Mouse (Mus musculus): ENCODE results near the gene Dcps. TPM values are rescaled to one million over a fixed set of nuclear protein-coding genes. Genes with fewer than 3 reads are reported as not detected.

Gene Dcps
- polyA plus RNA-seq, 1 experiment = 27.0 TPM

DNA sequence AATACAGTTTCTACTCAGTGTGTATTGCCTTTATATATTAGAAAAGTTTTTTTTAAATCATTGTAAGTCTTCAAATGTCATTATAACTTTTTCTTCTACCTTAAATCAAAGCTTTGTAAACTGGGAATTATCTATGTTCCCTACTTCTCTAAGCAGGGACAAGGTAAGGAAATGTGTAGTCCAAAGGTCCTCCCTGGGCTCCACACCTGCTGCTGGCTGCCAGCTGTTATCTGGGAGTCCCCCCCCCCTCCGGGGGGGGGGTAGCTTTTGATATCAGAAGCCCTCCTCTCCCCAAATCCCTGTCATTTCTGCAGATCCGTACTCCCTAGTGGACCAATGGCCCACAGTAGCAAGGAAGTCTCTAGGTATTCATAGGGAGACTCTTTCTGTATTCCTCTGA lies 70.4 kb downstream of the Dcps start:
- H3K4me1 ChIP-seq (ENCODE audit: control insufficient read depth, insufficient read depth, insufficient read length) = peaks cover 18% of the 10 kb centered on the region
- DNase-seq (ENCODE audit: low read depth in 1 of 2, low spot score in 2 of 2) = no peak
- no peaks in the 10 kb centered on the region for H3K36me3 ChIP-seq (ENCODE audit: control insufficient read depth, insufficient read depth, low read length)
- H3K27me3 ChIP-seq (ENCODE audit: control insufficient read depth, insufficient read depth, low read length) = no peaks in the 10 kb centered on the region
- 75% methylated on average over 2 of the region's 2 CpGs for whole genome bisulfite sequencing
- no peak overlapping the region for H3K27ac ChIP-seq (ENCODE audit: insufficient read depth, low read length)
- H3K4me3 ChIP-seq (ENCODE audit: extremely low read depth, insufficient read depth, insufficient read length) = no peak overlapping the region
- no peak for TF ChIP-seq POLR2A (IDR thresholded peaks at IDR 0.05; ENCODE audit: low read depth, low read length)
- no peak for TF ChIP-seq CTCF (IDR thresholded peaks at IDR 0.05; ENCODE audit: extremely low read depth, insufficient read depth, insufficient read length, insufficient replicate concordance)

DNA sequence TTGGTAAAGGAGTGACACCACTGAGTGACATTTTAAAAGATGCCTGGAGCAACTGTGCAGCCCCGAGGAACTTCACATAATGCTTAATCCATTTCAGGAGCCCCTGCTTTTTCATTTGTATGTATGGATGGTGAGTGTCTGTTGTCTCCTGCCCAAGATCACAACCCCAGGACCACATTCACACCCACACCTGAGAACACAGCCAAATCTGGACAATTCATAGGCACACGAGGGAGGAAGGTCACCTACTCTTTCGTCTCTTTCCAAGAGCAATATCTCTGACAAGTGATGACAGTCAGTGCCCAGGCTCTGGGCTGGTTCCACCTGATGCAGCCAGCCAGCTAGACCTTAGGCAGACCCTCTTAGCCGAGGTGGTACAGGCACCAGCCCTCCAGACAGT lies 71.2 kb downstream of the Dcps start:
- Histone ChIP-seq H3K4me1 (ENCODE audit: control insufficient read depth, insufficient read depth, insufficient read length) (peaks cover 18% of the 10 kb centered on the region), H3K27me3 (ENCODE audit: control insufficient read depth, insufficient read depth, low read length) (no peaks in the 10 kb centered on the region), H3K4me3 (ENCODE audit: extremely low read depth, insufficient read depth, insufficient read length) (no peak overlapping the region), H3K36me3 (ENCODE audit: control insufficient read depth, insufficient read depth, low read length) (no peaks in the 10 kb centered on the region), H3K27ac (ENCODE audit: insufficient read depth, low read length) (no peak overlapping the region)
- TF ChIP-seq CTCF (IDR thresholded peaks at IDR 0.05; ENCODE audit: extremely low read depth, insufficient read depth, insufficient read length, insufficient replicate concordance) (no peak), POLR2A (IDR thresholded peaks at IDR 0.05; ENCODE audit: low read depth, low read length) (no peak)
- 92% methylated on average over 4 of the region's 4 CpGs for WGBS
- no peak for DNase-seq (ENCODE audit: low read depth in 1 of 2, low spot score in 2 of 2)

DNA sequence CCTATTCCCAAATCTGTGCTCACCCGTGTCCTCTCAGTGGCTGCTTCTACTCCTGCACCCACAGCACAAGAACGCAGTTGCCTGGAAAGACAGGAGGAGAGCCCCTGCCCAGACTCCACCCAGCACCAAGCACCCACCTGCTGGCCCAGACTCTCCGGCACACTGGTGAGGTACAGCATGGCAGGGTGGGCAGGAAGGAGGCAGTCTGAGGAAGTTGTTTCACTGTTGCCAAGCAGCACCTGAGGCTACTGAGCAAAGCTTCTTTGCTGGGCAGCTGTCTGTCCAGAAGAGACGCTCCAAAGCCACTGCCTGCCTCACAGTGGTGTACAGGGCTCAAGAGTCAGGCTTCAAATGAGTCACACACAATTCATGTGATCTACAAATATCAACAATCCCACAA lies 77.1 kb downstream of the Dcps start:
- TF ChIP-seq POLR2A (IDR thresholded peaks at IDR 0.05; ENCODE audit: low read depth, low read length) (no peak), CTCF (IDR thresholded peaks at IDR 0.05; ENCODE audit: extremely low read depth, insufficient read depth, insufficient read length, insufficient replicate concordance) (no peak)
- no peak for DNase-seq (ENCODE audit: low read depth in 1 of 2, low spot score in 2 of 2)
- no peak overlapping the region; the same call in 1 of the 2 replicates for H3K27ac ChIP-seq (ENCODE audit: insufficient read depth, low read length)
- no peaks in the 10 kb centered on the region for H3K36me3 ChIP-seq (ENCODE audit: control insufficient read depth, insufficient read depth, low read length)
- H3K27me3 ChIP-seq (ENCODE audit: control insufficient read depth, insufficient read depth, low read length) = no peaks in the 10 kb centered on the region
- peaks cover 6% of the 10 kb centered on the region for H3K4me1 ChIP-seq (ENCODE audit: control insufficient read depth, insufficient read depth, insufficient read length)
- no peak overlapping the region; the same call in 1 of the 2 replicates for H3K4me3 ChIP-seq (ENCODE audit: extremely low read depth, insufficient read depth, insufficient read length)
- WGBS = 68% methylated on average over 4 of the region's 4 CpGs

DNA sequence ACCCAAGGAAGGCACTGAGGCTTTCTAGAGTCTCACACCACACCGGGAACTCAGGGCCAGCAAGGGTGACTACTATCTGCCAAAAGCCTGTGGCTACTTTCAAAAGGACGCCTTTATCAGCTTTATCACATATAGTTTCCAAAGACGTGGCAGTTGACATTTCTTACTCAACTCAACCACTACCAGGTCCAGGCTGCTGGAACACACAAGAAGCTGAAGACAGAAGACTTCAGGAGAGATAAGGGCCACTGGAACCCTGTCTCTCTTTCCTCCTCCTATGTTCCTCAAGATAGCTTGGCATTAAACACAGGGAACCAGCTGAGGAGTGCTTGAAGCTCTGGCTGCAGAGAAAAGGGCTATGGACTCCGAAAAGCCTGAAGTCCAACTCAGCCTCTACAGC lies 78.0 kb downstream of the Dcps start:
- no peak for TF ChIP-seq POLR2A (IDR thresholded peaks at IDR 0.05; ENCODE audit: low read depth, low read length)
- TF ChIP-seq CTCF (IDR thresholded peaks at IDR 0.05; ENCODE audit: extremely low read depth, insufficient read depth, insufficient read length, insufficient replicate concordance) = no peak
- 81% methylated on average over 4 of the region's 4 CpGs for WGBS
- Histone ChIP-seq H3K36me3 (ENCODE audit: control insufficient read depth, insufficient read depth, low read length) (no peaks in the 10 kb centered on the region), H3K27me3 (ENCODE audit: control insufficient read depth, insufficient read depth, low read length) (no peaks in the 10 kb centered on the region), H3K4me3 (ENCODE audit: extremely low read depth, insufficient read depth, insufficient read length) (no peak overlapping the region), H3K27ac (ENCODE audit: insufficient read depth, low read length) (no peak overlapping the region), H3K4me1 (ENCODE audit: control insufficient read depth, insufficient read depth, insufficient read length) (peaks cover under 1% of the 10 kb centered on the region; the same call in 1 of the 2 replicates)
- DNase-seq (ENCODE audit: low read depth in 1 of 2, low spot score in 2 of 2) = no peak

DNA sequence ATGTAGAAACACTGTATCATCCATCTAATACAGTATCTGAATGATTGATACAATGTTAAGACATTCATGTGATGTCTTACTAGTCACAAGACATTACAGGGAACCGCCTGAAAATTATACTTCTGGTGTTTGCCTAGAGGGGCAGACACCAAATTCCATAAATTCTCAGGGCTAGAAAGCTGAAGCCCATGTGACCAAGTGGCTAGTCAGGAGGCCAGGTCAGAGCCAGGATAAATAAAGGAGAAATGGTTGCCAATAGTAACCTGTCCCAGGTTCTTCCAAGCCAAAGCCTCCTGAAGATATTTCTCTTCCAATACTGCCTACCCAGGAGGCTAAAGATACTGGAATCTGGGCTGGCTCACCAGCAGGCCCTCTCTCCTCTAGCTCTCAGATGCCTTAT lies 80.1 kb downstream of the Dcps start:
- Histone ChIP-seq H3K4me3 (ENCODE audit: extremely low read depth, insufficient read depth, insufficient read length) (no peak overlapping the region), H3K27ac (ENCODE audit: insufficient read depth, low read length) (no peak overlapping the region), H3K36me3 (ENCODE audit: control insufficient read depth, insufficient read depth, low read length) (no peaks in the 10 kb centered on the region), H3K27me3 (ENCODE audit: control insufficient read depth, insufficient read depth, low read length) (no peaks in the 10 kb centered on the region), H3K4me1 (ENCODE audit: control insufficient read depth, insufficient read depth, insufficient read length) (no peaks in the 10 kb centered on the region)
- no peak for TF ChIP-seq POLR2A (IDR thresholded peaks at IDR 0.05; ENCODE audit: low read depth, low read length)
- no peak for TF ChIP-seq CTCF (IDR thresholded peaks at IDR 0.05; ENCODE audit: extremely low read depth, insufficient read depth, insufficient read length, insufficient replicate concordance)
- no peak for DNase-seq (ENCODE audit: low read depth in 1 of 2, low spot score in 2 of 2)
- WGBS = 84% methylated on average over 1 of the region's 1 CpGs

DNA sequence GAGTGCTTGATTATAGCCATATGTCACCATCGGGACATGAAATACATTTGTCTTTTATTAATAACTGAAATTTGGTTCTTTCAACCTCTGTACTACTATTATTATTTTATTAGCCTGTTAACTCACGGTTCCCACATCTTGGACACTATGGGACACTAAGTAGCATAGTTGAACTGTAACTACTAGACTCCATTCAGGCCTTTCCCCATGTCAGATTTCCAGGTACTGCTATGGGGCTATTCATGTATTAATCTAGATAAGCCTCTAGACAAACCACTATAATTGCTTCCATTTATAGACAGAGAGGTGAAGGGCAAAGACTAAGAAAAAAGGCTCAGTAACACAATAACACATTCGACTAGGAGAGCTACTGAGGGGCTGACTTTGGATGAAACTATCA lies 82.5 kb downstream of the Dcps start:
- H3K27me3 ChIP-seq (ENCODE audit: control insufficient read depth, insufficient read depth, low read length) = no peaks in the 10 kb centered on the region
- H3K4me1 ChIP-seq (ENCODE audit: control insufficient read depth, insufficient read depth, insufficient read length) = no peaks in the 10 kb centered on the region
- H3K27ac ChIP-seq (ENCODE audit: insufficient read depth, low read length) = no peak overlapping the region
- no peaks in the 10 kb centered on the region for H3K36me3 ChIP-seq (ENCODE audit: control insufficient read depth, insufficient read depth, low read length)
- no peak overlapping the region for H3K4me3 ChIP-seq (ENCODE audit: extremely low read depth, insufficient read depth, insufficient read length)
- no peak for DNase-seq (ENCODE audit: low read depth in 1 of 2, low spot score in 2 of 2)
- TF ChIP-seq POLR2A (IDR thresholded peaks at IDR 0.05; ENCODE audit: low read depth, low read length) = no peak
- TF ChIP-seq CTCF (IDR thresholded peaks at IDR 0.05; ENCODE audit: extremely low read depth, insufficient read depth, insufficient read length, insufficient replicate concordance) = no peak
- WGBS = 94% methylated on average over 3 of the region's 3 CpGs

DNA sequence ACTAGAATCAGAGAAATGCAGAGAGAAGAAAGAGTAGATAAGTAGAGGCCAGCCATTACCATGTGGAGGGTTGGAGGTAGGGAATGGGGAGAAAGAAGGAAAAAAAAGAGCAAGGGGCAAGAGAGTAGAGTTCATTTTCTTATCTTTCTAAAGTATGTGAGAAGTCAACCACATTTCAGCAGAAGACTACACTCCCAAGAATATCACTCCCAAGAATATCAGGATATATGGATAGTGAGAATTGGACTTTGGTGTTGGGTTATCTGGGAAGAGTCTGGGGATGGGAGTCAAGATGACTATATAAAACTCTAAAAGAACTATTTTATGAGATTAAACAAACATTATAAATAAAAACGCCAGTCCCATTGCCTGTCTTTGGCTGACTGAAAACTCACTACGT lies 83.0 kb downstream of the Dcps start:
- TF ChIP-seq CTCF (IDR thresholded peaks at IDR 0.05; ENCODE audit: extremely low read depth, insufficient read depth, insufficient read length, insufficient replicate concordance) (no peak), POLR2A (IDR thresholded peaks at IDR 0.05; ENCODE audit: low read depth, low read length) (no peak)
- no peak overlapping the region for H3K4me3 ChIP-seq (ENCODE audit: extremely low read depth, insufficient read depth, insufficient read length)
- no peak overlapping the region for H3K27ac ChIP-seq (ENCODE audit: insufficient read depth, low read length)
- no peaks in the 10 kb centered on the region for H3K4me1 ChIP-seq (ENCODE audit: control insufficient read depth, insufficient read depth, insufficient read length)
- WGBS = 93% methylated on average over 2 of the region's 2 CpGs
- no peak for DNase-seq (ENCODE audit: low read depth in 1 of 2, low spot score in 2 of 2)
- no peaks in the 10 kb centered on the region for H3K27me3 ChIP-seq (ENCODE audit: control insufficient read depth, insufficient read depth, low read length)
- H3K36me3 ChIP-seq (ENCODE audit: control insufficient read depth, insufficient read depth, low read length) = no peaks in the 10 kb centered on the region

Other genes with a start within 250 kb of the Dcps start
- 10.3 and 11.6 TPM in 2 replicates for gene St3gal4, start 56.8 kb downstream of the Dcps start, polyA plus RNA-seq (2012; rRNA removed)
- 34.0 and 35.3 TPM in 2 replicates for gene Srpr, start 24.1 kb upstream of the Dcps start, polyA plus RNA-seq (2012; rRNA removed)
- gene Tirap, start 24.2 kb upstream of the Dcps start, polyA plus RNA-seq (2012; rRNA removed) = 9.2 and 12.6 TPM in 2 replicates
- gene Foxred1, start 35.0 kb upstream of the Dcps start, polyA plus RNA-seq (2012; rRNA removed) = 16.3 and 16.6 TPM in 2 replicates
- 7.2 and 9.6 TPM in 2 replicates for gene Fam118b, start 91.7 kb upstream of the Dcps start, polyA plus RNA-seq (2012; rRNA removed)
- gene Rpusd4, start 91.8 kb upstream of the Dcps start, polyA plus RNA-seq (2012; rRNA removed) = 9.4 and 10.2 TPM in 2 replicates
- gene Cdon, start 245.1 kb upstream of the Dcps start, polyA plus RNA-seq (2012; rRNA removed) = 2.3 and 2.4 TPM in 2 replicates

All from spleen, adult 2 months (tissue).